Mouse (Mus musculus) embryonic facial prominence, embryonic 12.5 days (tissue): Measurements from ENCODE around the gene Serf1. TPM values are rescaled to one million over a fixed set of nuclear protein-coding genes. Genes with fewer than 3 reads are reported as not detected.

Experiments
- ATAC-seq: fragments of 200-750 bp; cut with Nextera tagmentation; 2 replicates; pipeline ENCODE4 v1.8.0; 2017; ENCODE audit not compliant: insufficient number of reproducible peaks, insufficient read depth, low FRiP score, low TSS enrichment
- H3K27ac ChIP-seq: fragments of 300-500 bp; sonication (generic); 2 replicates; pipeline ENCODE4 v1.5.1; 2016; ENCODE audit warnings: mild to moderate bottlenecking
- H3K27me3 ChIP-seq: fragments of 300-500 bp; sonication (generic); 2 replicates; pipeline ENCODE4 v1.6.1; 2016; ENCODE audit warnings: mild to moderate bottlenecking, moderate library complexity
- H3K36me3 ChIP-seq: fragments of 300-500 bp; sonication (generic); 2 replicates; pipeline ENCODE4 v1.6.1; 2016; ENCODE audit warnings: mild to moderate bottlenecking
- H3K4me1 ChIP-seq: fragments of 300-500 bp; sonication (generic); 2 replicates; pipeline ENCODE4 v1.6.1; 2016
- H3K4me2 ChIP-seq: fragments of 300-500 bp; sonication (generic); replicated peaks from 2 replicates; pipeline ENCODE4 v1.6.1; 2016; ENCODE audit warnings: mild to moderate bottlenecking, moderate library complexity
- H3K4me3 ChIP-seq: fragments of 300-500 bp; sonication (generic); 2 replicates; pipeline ENCODE4 v1.5.1; 2016; ENCODE audit warnings: mild to moderate bottlenecking
- H3K9ac ChIP-seq: fragments of 300-500 bp; sonication (generic); 2 replicates; pipeline ENCODE4 v1.6.1; 2016; ENCODE audit warnings: mild to moderate bottlenecking, moderate library complexity
- H3K9me3 ChIP-seq: fragments of 300-500 bp; sonication (generic); 2 replicates; pipeline ENCODE4 v1.6.1; 2016; ENCODE audit warnings: mild to moderate bottlenecking, moderate library complexity
- WGBS: fragments of 180-500 bp; shearing (Covaris S2); methylation state at CpG from one replicate; pipeline ENCODE4 v1.1.7; 2016; 5-methylcytosine and 5-hydroxymethylcytosine counted together
- polyA plus RNA-seq: library from polyadenylated mRNA; unstranded; fragments of >200 nt; fragmentation: Nextera tagmentation; extraction: Ambion mirVana; gene quantifications from 2 replicates; pipeline ENCODE4 v1.2.1, GENCODE M21; 2016

Serf1 gene
- 247 and 257 TPM in 2 replicates for polyA plus RNA-seq

GRCm38 (mm10) chr13:100107652-100108472 is at the start of gene Serf1:
Gene Serf1, plus strand, starts transcription at chr13:100108012.
- Histone ChIP-seq H3K36me3 (peaks cover 11% of the 10 kb centered on the region; the same call in 1 of the 2 replicates), H3K4me3 (peak within 1 kb of the TSS; percentile 75), H3K27ac (peak within 1 kb of the TSS; percentile 77), H3K9me3 (no peaks in the 10 kb centered on the region), H3K27me3 (no peaks in the 10 kb centered on the region), H3K9ac (peak within 1 kb of the TSS; percentile 75), H3K4me1 (peaks cover 6% of the 10 kb centered on the region), H3K4me2 (peak within 1 kb of the TSS; percentile 86)
- WGBS = under 1% methylated on average over 74 of the region's 76 CpGs
- ATAC-seq = peak; percentile 74

GRCm38 (mm10) chr13:100063936-100064335 is 43.9 kb upstream of the Serf1 start:
- Histone ChIP-seq H3K4me1 (no peaks in the 10 kb centered on the region), H3K4me2 (no peak overlapping the region), H3K9ac (no peak overlapping the region), H3K27me3 (no peaks in the 10 kb centered on the region), H3K27ac (no peak overlapping the region), H3K9me3 (no peaks in the 10 kb centered on the region), H3K36me3 (peaks cover 62% of the 10 kb centered on the region), H3K4me3 (no peak overlapping the region)
- WGBS = 94% methylated on average over 3 of the region's 3 CpGs
- no peak for ATAC-seq

GRCm38 (mm10) chr13:100067821-100068220 is 40.0 kb upstream of the Serf1 start:
- no peak for ATAC-seq

GRCm38 (mm10) chr13:100071473-100071872 is 36.3 kb upstream of the Serf1 start:
- no peaks in the 10 kb centered on the region for H3K4me1 ChIP-seq
- no peak overlapping the region for H3K27ac ChIP-seq
- H3K9ac ChIP-seq = no peak overlapping the region
- H3K4me3 ChIP-seq = no peak overlapping the region
- H3K27me3 ChIP-seq = no peaks in the 10 kb centered on the region
- H3K4me2 ChIP-seq = no peak overlapping the region
- no peaks in the 10 kb centered on the region for H3K9me3 ChIP-seq
- H3K36me3 ChIP-seq = peaks cover 66% of the 10 kb centered on the region
- WGBS = 90% methylated on average over 8 of the region's 8 CpGs
- no peak for ATAC-seq

More at GRCm38 (mm10) chr13:100067821-100068220, 40.0 kb upstream of the Serf1 start:
- H3K27ac ChIP-seq = no peak overlapping the region
- no peak overlapping the region for H3K4me2 ChIP-seq
- H3K9me3 ChIP-seq = no peaks in the 10 kb centered on the region
- WGBS = 85% methylated on average over 6 of the region's 6 CpGs
- H3K36me3 ChIP-seq = peaks cover 56% of the 10 kb centered on the region
- no peaks in the 10 kb centered on the region for H3K27me3 ChIP-seq
- no peaks in the 10 kb centered on the region for H3K4me1 ChIP-seq
- no peak overlapping the region for H3K9ac ChIP-seq
- H3K4me3 ChIP-seq = no peak overlapping the region

GRCm38 (mm10) chr13:100098808-100099207 is 9.0 kb upstream of the Serf1 start:
- Histone ChIP-seq H3K4me2 (no peak overlapping the region), H3K27me3 (no peaks in the 10 kb centered on the region), H3K9ac (no peak overlapping the region), H3K27ac (no peak overlapping the region), H3K4me3 (no peak overlapping the region), H3K9me3 (no peaks in the 10 kb centered on the region), H3K4me1 (peaks cover 9% of the 10 kb centered on the region), H3K36me3 (peaks cover 38% of the 10 kb centered on the region)
- WGBS = 95% methylated on average over 6 of the region's 6 CpGs
- ATAC-seq = no peak

GRCm38 (mm10) chr13:100103052-100103658 is 4.7 kb upstream of the Serf1 start:
- no peak for ATAC-seq
- Histone ChIP-seq H3K4me1 (peaks cover 9% of the 10 kb centered on the region), H3K27ac (peak overlapping the region; percentile 86), H3K36me3 (no peaks in the 10 kb centered on the region), H3K9ac (peak overlapping the region; percentile 89), H3K4me2 (peak overlapping the region; percentile 85), H3K4me3 (peak overlapping the region; percentile 99), H3K27me3 (no peaks in the 10 kb centered on the region), H3K9me3 (no peaks in the 10 kb centered on the region)
- WGBS = 5% methylated on average over 15 of the region's 15 CpGs

- Histone ChIP-seq H3K27me3 (no peaks in the 10 kb centered on the region), H3K4me2 (peak within 1 kb of the TSS; percentile 85), H3K9me3 (no peaks in the 10 kb centered on the region), H3K4me1 (peaks cover 11% of the 10 kb centered on the region), H3K4me3 (peak within 1 kb of the TSS; percentile 99), H3K27ac (peak within 1 kb of the TSS; percentile 86), H3K36me3 (no peaks in the 10 kb centered on the region), H3K9ac (peak within 1 kb of the TSS; percentile 89)
- peak; percentile 43; the same call in 1 of the 2 replicates for ATAC-seq
- under 1% methylated on average over 43 of the region's 44 CpGs for WGBS
Observed at GRCm38 (mm10) chr13:100103748-100104254, 4.0 kb upstream of the Serf1 start, which contains the start of gene Bdp1. Gene Bdp1, minus strand, starts transcription at chr13:100104070.

GRCm38 (mm10) chr13:100112218-100112972 is 4.6 kb downstream of the Serf1 start:
- no peak overlapping the region for H3K4me2 ChIP-seq
- no peak overlapping the region for H3K4me3 ChIP-seq
- H3K4me1 ChIP-seq = peaks cover 6% of the 10 kb centered on the region
- H3K9ac ChIP-seq = no peak overlapping the region
- H3K27ac ChIP-seq = no peak overlapping the region
- peaks cover 28% of the 10 kb centered on the region for H3K36me3 ChIP-seq
- H3K9me3 ChIP-seq = no peaks in the 10 kb centered on the region
- ATAC-seq = no peak
- 52% methylated on average over 5 of the region's 5 CpGs for whole genome bisulfite sequencing
- H3K27me3 ChIP-seq = no peaks in the 10 kb centered on the region

GRCm38 (mm10) chr13:100123970-100124369 is 16.2 kb downstream of the Serf1 start:
- H3K9ac ChIP-seq = no peak overlapping the region
- peaks cover 10% of the 10 kb centered on the region for H3K4me1 ChIP-seq
- no peak overlapping the region for H3K27ac ChIP-seq
- WGBS = 82% methylated on average over 3 of the region's 3 CpGs
- peak overlapping the region; percentile 93 for H3K4me2 ChIP-seq
- no peaks in the 10 kb centered on the region for H3K9me3 ChIP-seq
- H3K27me3 ChIP-seq = no peaks in the 10 kb centered on the region
- ATAC-seq = no peak
- H3K4me3 ChIP-seq = peak overlapping the region; percentile 96
- H3K36me3 ChIP-seq = peaks cover 21% of the 10 kb centered on the region

- peak; percentile 96 for ATAC-seq
- H3K27ac ChIP-seq = no peak within 1 kb of the TSS
- peaks cover 10% of the 10 kb centered on the region for H3K4me1 ChIP-seq
- no peaks in the 10 kb centered on the region for H3K9me3 ChIP-seq
- peak within 1 kb of the TSS; percentile 93 for H3K4me2 ChIP-seq
- no peaks in the 10 kb centered on the region for H3K27me3 ChIP-seq
- H3K4me3 ChIP-seq = peak within 1 kb of the TSS; percentile 96
- 4% methylated on average over 42 of the region's 42 CpGs for WGBS
- peaks cover 27% of the 10 kb centered on the region for H3K36me3 ChIP-seq
- peak within 1 kb of the TSS; percentile 85 for H3K9ac ChIP-seq
Observed at GRCm38 (mm10) chr13:100124423-100125257, 16.8 kb downstream of the Serf1 start, which contains the start of gene Smn1. Gene Smn1, plus strand, starts transcription at chr13:100124852.
